Mouse (Mus musculus) ES-Bruce4 (cell line): ENCODE results near the gene Rsc1a1.

Source experiments
- CTCF ChIP-seq: IDR thresholded peaks from one replicate; pipeline ENCODE4 v1.8.1; 2011; ENCODE audit warnings: low read depth, low read length
- EP300 ChIP-seq: IDR thresholded peaks from 2 replicates; pipeline ENCODE4 v1.6.1; 2011; ENCODE audit warnings: low read depth, low read length; ENCODE audit not compliant: insufficient read depth
- POLR2A ChIP-seq: IDR thresholded peaks from one replicate; pipeline ENCODE4 v1.8.1; 2011; ENCODE audit warnings: low read length; ENCODE audit not compliant: insufficient read depth

DNA sequence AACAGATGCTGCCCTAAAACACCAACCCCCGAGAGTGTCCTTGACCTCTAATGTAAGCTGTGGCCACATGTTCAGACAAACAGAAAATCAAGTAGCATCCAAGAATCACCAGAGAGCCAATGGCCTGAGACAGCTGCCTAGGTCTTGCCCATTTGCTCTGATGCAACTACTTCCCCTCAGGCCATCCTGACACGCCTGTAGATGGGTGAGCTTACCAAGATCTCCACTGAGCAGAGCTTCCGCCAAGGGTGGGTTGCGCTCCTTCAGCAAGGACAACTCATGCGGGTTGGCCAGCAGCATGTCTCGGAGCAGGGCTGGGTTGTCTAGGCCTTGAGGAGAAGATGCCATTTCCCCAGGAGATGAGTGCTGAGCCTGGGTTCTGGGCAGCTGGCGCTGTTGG, 22.6 kb upstream of the Rsc1a1 start:
- TF ChIP-seq EP300 (no peak), CTCF (no peak), POLR2A (no peak)
